Mouse (Mus musculus) limb, embryonic 14.5 days (tissue): Measurements from ENCODE around the gene Phyhd1. TPM values are rescaled to one million over a fixed set of nuclear protein-coding genes. Genes with fewer than 3 reads are reported as not detected.

Experiments used
- ATAC-seq: fragments of 200-750 bp; cut with Nextera tagmentation; 2 replicates; pipeline ENCODE4 v1.8.0; 2017; ENCODE audit warnings: low read depth, moderate number of reproducible peaks, moderate TSS enrichment; ENCODE audit not compliant: low FRiP score
- DNase-seq: peaks from one replicate; pipeline ENCODE4 v3.0.0-alpha.2; 2015; ENCODE audit warnings: low spot score
- H3K27ac ChIP-seq: fragments of 300-500 bp; sonication (generic); replicated peaks from 2 replicates; pipeline ENCODE4 v1.5.1; 2014; ENCODE audit warnings: low read depth, mild to moderate bottlenecking, low read length, moderate library complexity, mixed read lengths
- H3K27me3 ChIP-seq: fragments of 300-500 bp; sonication (generic); 2 replicates; pipeline ENCODE4 v1.6.1; 2014; ENCODE audit warnings: low read length, mixed read lengths; ENCODE audit not compliant: control insufficient read depth, insufficient read depth
- H3K36me3 ChIP-seq: fragments of 300-500 bp; sonication (generic); 2 replicates; pipeline ENCODE4 v1.6.1; 2014; ENCODE audit warnings: mild to moderate bottlenecking, low read length, moderate library complexity, mixed read lengths; ENCODE audit not compliant: control insufficient read depth, insufficient read depth
- H3K4me1 ChIP-seq: fragments of 300-500 bp; sonication (generic); 2 replicates; pipeline ENCODE4 v1.6.1; 2014; ENCODE audit warnings: antibody characterized with exemption, low read length, mixed read lengths; ENCODE audit not compliant: control insufficient read depth, insufficient read depth
- H3K4me2 ChIP-seq: fragments of 300-500 bp; sonication (generic); replicated peaks from 2 replicates; pipeline ENCODE4 v1.6.1; 2014; ENCODE audit warnings: low read depth, mild to moderate bottlenecking, low read length, moderate library complexity; ENCODE audit not compliant: severe bottlenecking
- H3K4me3 ChIP-seq: fragments of 300-500 bp; sonication (generic); replicated peaks from 2 replicates; pipeline ENCODE4 v1.5.1; 2014; ENCODE audit warnings: low read length
- H3K9ac ChIP-seq: fragments of 300-500 bp; sonication (generic); 2 replicates; pipeline ENCODE4 v1.6.1; 2014; ENCODE audit warnings: mild to moderate bottlenecking, low read depth, low read length, moderate library complexity; ENCODE audit not compliant: severe bottlenecking
- H3K9me3 ChIP-seq: fragments of 300-500 bp; sonication (generic); 2 replicates; pipeline ENCODE4 v1.6.1; 2016; ENCODE audit warnings: low read length; ENCODE audit not compliant: control insufficient read depth
- POLR2A ChIP-seq: fragments of 200-500 bp; IDR thresholded peaks from 2 replicates; pipeline ENCODE4 v1.8.0; 2012; ENCODE audit warnings: inconsistent platforms, mild to moderate bottlenecking, moderate library complexity, borderline replicate concordance; ENCODE audit not compliant: insufficient read depth, insufficient read length; ENCODE audit errors: extremely low read depth
- WGBS: fragments of 180-500 bp; shearing (Covaris S2); extraction: QIAGEN DNeasy Blood & Tissue Kit; methylation state at CpG from one replicate; pipeline ENCODE4 v1.1.7; 2014; 5-methylcytosine and 5-hydroxymethylcytosine counted together
- polyA plus RNA-seq, 2 experiments: library from polyadenylated mRNA; depleted of rRNA in 1 of 2; stranded (reverse) in 1 of 2; unstranded in 1 of 2; fragments of >200 nt; fragmentation: Nextera tagmentation in 1 of 2; extraction: Ambion mirVana in 1 of 2; gene quantifications; 2 replicates each; pipeline versions ENCODE4 v1.2.1 to v1.2.3; 2012 to 2014

Gene Phyhd1
- polyA plus RNA-seq, 2 experiments = 5.0 to 11.7 TPM

DNA sequence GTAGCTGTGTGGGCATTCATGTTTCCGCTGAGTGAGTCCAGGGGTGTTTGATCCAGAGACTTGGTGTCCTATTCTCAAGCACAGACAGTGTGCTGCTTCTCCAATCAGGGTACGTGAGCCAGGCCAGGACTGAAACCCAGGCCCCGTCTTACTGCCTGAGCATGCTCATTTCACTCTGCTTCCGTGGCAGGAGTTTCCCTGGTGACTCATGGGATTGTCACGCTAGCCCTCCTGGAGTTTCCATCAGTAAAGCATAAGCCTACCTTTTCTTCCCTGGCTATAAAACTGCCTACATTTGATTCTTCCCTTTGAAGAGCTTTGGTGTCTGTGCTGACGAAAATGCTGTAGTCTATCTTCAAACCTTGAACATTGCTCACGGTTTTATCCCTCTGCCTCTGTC is 57.1 kb downstream of the Phyhd1 start:
- Histone ChIP-seq H3K4me3 (no peak overlapping the region), H3K9ac (no peak overlapping the region), H3K36me3 (peaks cover 92% of the 10 kb centered on the region), H3K4me1 (no peaks in the 10 kb centered on the region), H3K27ac (no peak overlapping the region), H3K9me3 (no peaks in the 10 kb centered on the region), H3K27me3 (no peaks in the 10 kb centered on the region), H3K4me2 (no peak overlapping the region)
- ATAC-seq (no peak), DNase-seq (no peak)
- 90% methylated on average over 7 of the region's 7 CpGs for WGBS
- TF ChIP-seq POLR2A = no peak

DNA sequence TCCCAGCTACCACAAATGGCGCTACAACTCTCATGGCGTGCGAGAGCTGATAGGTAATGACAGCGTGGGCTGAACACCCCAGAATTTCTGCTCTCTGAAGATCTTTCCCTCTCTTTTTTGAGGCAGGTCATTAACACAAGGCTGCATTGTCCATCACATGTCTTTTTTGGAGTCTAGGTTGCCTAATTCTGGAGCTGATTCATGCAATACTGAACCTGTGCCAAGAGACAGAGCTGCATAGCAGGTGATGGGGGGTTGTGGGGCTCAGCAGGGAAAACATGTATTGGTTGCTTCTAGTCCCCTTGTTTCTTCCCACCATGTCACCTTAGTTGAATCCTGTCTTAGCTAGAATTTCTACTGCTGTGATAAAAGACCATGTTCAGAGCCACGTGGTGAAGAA is 59.3 kb downstream of the Phyhd1 start:
- no peak for DNase-seq
- Histone ChIP-seq H3K4me2 (no peak overlapping the region), H3K27ac (no peak overlapping the region), H3K36me3 (peaks cover 99% of the 10 kb centered on the region), H3K4me1 (no peaks in the 10 kb centered on the region), H3K9ac (no peak overlapping the region), H3K4me3 (no peak overlapping the region), H3K27me3 (no peaks in the 10 kb centered on the region), H3K9me3 (no peaks in the 10 kb centered on the region)
- 94% methylated on average over 5 of the region's 5 CpGs for WGBS
- no peak for ATAC-seq
- no peak for TF ChIP-seq POLR2A

DNA sequence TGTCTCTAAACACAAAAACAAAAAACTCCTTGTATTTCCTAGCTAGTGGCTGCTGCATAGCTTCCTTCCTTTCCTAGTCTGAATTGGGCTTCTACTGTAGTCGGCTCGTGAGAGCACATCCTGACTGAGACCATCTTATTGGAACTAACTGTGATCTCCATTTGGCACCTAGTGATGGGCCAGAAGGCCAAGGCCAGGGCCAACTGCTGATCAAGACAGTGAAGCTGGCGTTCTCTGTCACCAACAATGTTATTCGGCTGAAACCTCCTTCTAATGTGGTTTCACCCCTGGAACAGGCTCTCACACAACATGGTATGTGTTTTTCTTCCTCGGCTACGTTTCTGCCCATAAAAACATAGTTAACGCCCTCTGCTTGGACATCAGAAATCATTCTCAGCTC is 61.3 kb downstream of the Phyhd1 start:
- no peak overlapping the region for H3K4me2 ChIP-seq
- no peak overlapping the region for H3K4me3 ChIP-seq
- DNase-seq (no peak), ATAC-seq (no peak)
- 90% methylated on average over 7 of the region's 7 CpGs for WGBS
- no peaks in the 10 kb centered on the region for H3K4me1 ChIP-seq
- H3K27me3 ChIP-seq = no peaks in the 10 kb centered on the region
- no peak overlapping the region for H3K27ac ChIP-seq
- no peaks in the 10 kb centered on the region for H3K9me3 ChIP-seq
- TF ChIP-seq POLR2A = no peak
- H3K36me3 ChIP-seq = peaks cover 98% of the 10 kb centered on the region
- no peak overlapping the region for H3K9ac ChIP-seq

DNA sequence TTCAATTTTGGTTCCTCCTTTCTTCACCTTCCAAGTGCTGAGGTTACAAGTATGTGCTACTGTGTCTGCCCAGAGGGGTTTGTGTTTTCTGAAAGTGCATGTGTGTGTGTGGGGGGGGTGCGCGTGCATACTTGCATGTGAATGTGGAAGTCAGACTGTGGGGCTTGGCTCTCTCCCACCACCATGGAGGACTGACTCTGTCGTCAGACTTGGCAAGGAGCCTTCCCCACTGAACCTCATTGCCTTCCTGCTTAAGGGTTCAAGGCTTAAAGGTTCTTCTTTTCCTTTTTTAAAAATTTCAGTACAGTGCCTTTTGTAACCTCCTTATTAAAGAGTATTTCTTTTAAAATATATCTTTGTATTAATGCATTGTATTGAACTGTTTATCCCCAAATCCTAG is 62.8 kb downstream of the Phyhd1 start:
- DNase-seq = no peak
- WGBS = 92% methylated on average over 3 of the region's 3 CpGs
- no peak for TF ChIP-seq POLR2A
- no peak overlapping the region for H3K4me2 ChIP-seq
- no peaks in the 10 kb centered on the region for H3K9me3 ChIP-seq
- no peaks in the 10 kb centered on the region for H3K4me1 ChIP-seq
- H3K9ac ChIP-seq = no peak overlapping the region
- H3K27me3 ChIP-seq = no peaks in the 10 kb centered on the region
- no peak for ATAC-seq
- H3K4me3 ChIP-seq = no peak overlapping the region
- H3K36me3 ChIP-seq = peaks cover 98% of the 10 kb centered on the region
- H3K27ac ChIP-seq = no peak overlapping the region

Other genes with a start within 250 kb of the Phyhd1 start
- 44.0 and 53.5 TPM in 2 replicates for gene Wdr34, start 217.3 kb upstream of the Phyhd1 start, polyA plus RNA-seq (2012; rRNA removed)
- gene Wdr34, start 217.3 kb upstream of the Phyhd1 start, polyA plus RNA-seq (2014; fragmentation: Nextera tagmentation; extraction: Ambion mirVana) = 30.1 and 33.1 TPM in 2 replicates
- 178 and 295 TPM in 2 replicates for gene Set, start 208.8 kb upstream of the Phyhd1 start, polyA plus RNA-seq (2012; rRNA removed)
- 426 and 451 TPM in 2 replicates for gene Set, start 208.8 kb upstream of the Phyhd1 start, polyA plus RNA-seq (2014; fragmentation: Nextera tagmentation; extraction: Ambion mirVana)
- 24.8 and 26.9 TPM in 2 replicates for gene Pkn3, start 188.5 kb upstream of the Phyhd1 start, polyA plus RNA-seq (2012; rRNA removed)
- gene Pkn3, start 188.5 kb upstream of the Phyhd1 start, polyA plus RNA-seq (2014; fragmentation: Nextera tagmentation; extraction: Ambion mirVana) = 5.9 and 6.4 TPM in 2 replicates
- 53.2 and 68.8 TPM in 2 replicates for gene Zdhhc12, start 172.6 kb upstream of the Phyhd1 start, polyA plus RNA-seq (2012; rRNA removed)
- 21.9 and 23.2 TPM in 2 replicates for gene Zdhhc12, start 172.6 kb upstream of the Phyhd1 start, polyA plus RNA-seq (2014; fragmentation: Nextera tagmentation; extraction: Ambion mirVana)
- gene Zer1, start 141.6 kb upstream of the Phyhd1 start, polyA plus RNA-seq (2012; rRNA removed) = 60.3 and 79.9 TPM in 2 replicates
- gene Zer1, start 141.6 kb upstream of the Phyhd1 start, polyA plus RNA-seq (2014; fragmentation: Nextera tagmentation; extraction: Ambion mirVana) = 9.7 and 11.0 TPM in 2 replicates
- 49.9 and 62.9 TPM in 2 replicates for gene Tbc1d13, start 132.5 kb upstream of the Phyhd1 start, polyA plus RNA-seq (2012; rRNA removed)
- 10.4 and 10.7 TPM in 2 replicates for gene Tbc1d13, start 132.5 kb upstream of the Phyhd1 start, polyA plus RNA-seq (2014; fragmentation: Nextera tagmentation; extraction: Ambion mirVana)
- 18.5 and 24.7 TPM in 2 replicates for gene Endog, start 94.7 kb upstream of the Phyhd1 start, polyA plus RNA-seq (2012; rRNA removed)
- gene Endog, start 94.7 kb upstream of the Phyhd1 start, polyA plus RNA-seq (2014; fragmentation: Nextera tagmentation; extraction: Ambion mirVana) = 20.9 and 22.6 TPM in 2 replicates
- 69.1 and 73.7 TPM in 2 replicates for gene Spout1, start 87.7 kb upstream of the Phyhd1 start, polyA plus RNA-seq (2012; rRNA removed)
- gene Spout1, start 87.7 kb upstream of the Phyhd1 start, polyA plus RNA-seq (2014; fragmentation: Nextera tagmentation; extraction: Ambion mirVana) = 75.6 and 79.9 TPM in 2 replicates
- 24.5 and 30.3 TPM in 2 replicates for gene Kyat1, start 60.4 kb upstream of the Phyhd1 start, polyA plus RNA-seq (2012; rRNA removed)
- 10.2 and 10.3 TPM in 2 replicates for gene Kyat1, start 60.4 kb upstream of the Phyhd1 start, polyA plus RNA-seq (2014; fragmentation: Nextera tagmentation; extraction: Ambion mirVana)
- gene Lrrc8a, start 28.5 kb upstream of the Phyhd1 start, polyA plus RNA-seq (2012; rRNA removed) = 18.8 and 26.3 TPM in 2 replicates
- gene Lrrc8a, start 28.5 kb upstream of the Phyhd1 start, polyA plus RNA-seq (2014; fragmentation: Nextera tagmentation; extraction: Ambion mirVana) = 47.2 and 53.8 TPM in 2 replicates
- gene Gm28035, start 25.6 kb upstream of the Phyhd1 start, polyA plus RNA-seq (2012; rRNA removed) = 3.8 and 6.0 TPM in 2 replicates
- 0.11 and 0.23 TPM in 2 replicates for gene Gm28035, start 25.6 kb upstream of the Phyhd1 start, polyA plus RNA-seq (2014; fragmentation: Nextera tagmentation; extraction: Ambion mirVana)
- gene Gm28038, start 14.8 kb downstream of the Phyhd1 start, polyA plus RNA-seq (2012; rRNA removed) = not detected in 2 replicates
- gene Gm28038, start 14.8 kb downstream of the Phyhd1 start, polyA plus RNA-seq (2014; fragmentation: Nextera tagmentation; extraction: Ambion mirVana) = not detected in 2 replicates
- gene Dolk, start 20.1 kb downstream of the Phyhd1 start, polyA plus RNA-seq (2012; rRNA removed) = 13.8 and 19.0 TPM in 2 replicates
- gene Dolk, start 20.1 kb downstream of the Phyhd1 start, polyA plus RNA-seq (2014; fragmentation: Nextera tagmentation; extraction: Ambion mirVana) = 31.0 and 32.4 TPM in 2 replicates
- 55.6 and 73.6 TPM in 2 replicates for gene Nup188, start 20.2 kb downstream of the Phyhd1 start, polyA plus RNA-seq (2012; rRNA removed)
- 39.8 and 42.6 TPM in 2 replicates for gene Nup188, start 20.2 kb downstream of the Phyhd1 start, polyA plus RNA-seq (2014; fragmentation: Nextera tagmentation; extraction: Ambion mirVana)
- 122 and 167 TPM in 2 replicates for gene Sh3glb2, start 93.1 kb downstream of the Phyhd1 start, polyA plus RNA-seq (2012; rRNA removed)
- 64.8 and 70.1 TPM in 2 replicates for gene Sh3glb2, start 93.1 kb downstream of the Phyhd1 start, polyA plus RNA-seq (2014; fragmentation: Nextera tagmentation; extraction: Ambion mirVana)
- gene Miga2, start 98.0 kb downstream of the Phyhd1 start, polyA plus RNA-seq (2012; rRNA removed) = 28.9 and 37.3 TPM in 2 replicates
- 20.5 and 21.7 TPM in 2 replicates for gene Miga2, start 98.0 kb downstream of the Phyhd1 start, polyA plus RNA-seq (2014; fragmentation: Nextera tagmentation; extraction: Ambion mirVana)
- 49.8 and 71.3 TPM in 2 replicates for gene Dolpp1, start 126.1 kb downstream of the Phyhd1 start, polyA plus RNA-seq (2012; rRNA removed)
- 30.9 and 31.8 TPM in 2 replicates for gene Dolpp1, start 126.1 kb downstream of the Phyhd1 start, polyA plus RNA-seq (2014; fragmentation: Nextera tagmentation; extraction: Ambion mirVana)
- 25.0 and 31.0 TPM in 2 replicates for gene Crat, start 149.6 kb downstream of the Phyhd1 start, polyA plus RNA-seq (2012; rRNA removed)
- 33.4 and 36.1 TPM in 2 replicates for gene Crat, start 149.6 kb downstream of the Phyhd1 start, polyA plus RNA-seq (2014; fragmentation: Nextera tagmentation; extraction: Ambion mirVana)
- 142 and 168 TPM in 2 replicates for gene Ptpa, start 149.8 kb downstream of the Phyhd1 start, polyA plus RNA-seq (2012; rRNA removed)
- gene Ptpa, start 149.8 kb downstream of the Phyhd1 start, polyA plus RNA-seq (2014; fragmentation: Nextera tagmentation; extraction: Ambion mirVana) = 74.5 and 87.6 TPM in 2 replicates
- 31.0 and 47.8 TPM in 2 replicates for gene Ier5l, start 208.0 kb downstream of the Phyhd1 start, polyA plus RNA-seq (2012; rRNA removed)
- gene Ier5l, start 208.0 kb downstream of the Phyhd1 start, polyA plus RNA-seq (2014; fragmentation: Nextera tagmentation; extraction: Ambion mirVana) = 3.9 and 7.5 TPM in 2 replicates